Mouse (Mus musculus) megakaryocyte-erythroid progenitor cell, adult 5-6 weeks (primary cell): Measurements from ENCODE around the gene Zfp367. TPM values are rescaled to one million over a fixed set of nuclear protein-coding genes. Genes with fewer than 3 reads are reported as not detected.
A peak's percentile ranks its signal among the peaks of the same experiment; 100 is the strongest.

ENCODE experiments used
- ATAC-seq: replicated peaks from 2 replicates; pipeline ENCODE4 v1.8.0; 2016; ENCODE audit warnings: mild to moderate bottlenecking, inconsistent platforms; ENCODE audit not compliant: severe bottlenecking, poor library complexity, low FRiP score, low TSS enrichment
- total RNA-seq, 2 experiments: library from RNA; stranded (forward) in 1 of 2; stranded (reverse) in 1 of 2; fragments of 200-1000, 215-1000 nt in 1 of 2; fragments of >200 nt in 1 of 2; fragmentation: Nextera tagmentation in 1 of 2; gene quantifications; 2 replicates each; pipeline ENCODE4 v1.2.3; 2014 to 2017

Zfp367 gene
- total RNA-seq (2014; fragmentation: Nextera tagmentation): 30.2 and 40.8 TPM in 2 replicates
- total RNA-seq (2017): 55.3 and 62.6 TPM in 2 replicates

- peak; percentile 92 for ATAC-seq
These were observed at the start of gene Zfp367 for GRCm38 (mm10) chr13:64153083-64153682. Zfp367 (minus strand) TSS chr13:64153202.

GRCm38 (mm10) chr13:64200911-64201310 lies 47.9 kb upstream of the Zfp367 start:
- no peak for ATAC-seq

GRCm38 (mm10) chr13:64198310-64198709 lies 45.3 kb upstream of the Zfp367 start:
- ATAC-seq: no peak

GRCm38 (mm10) chr13:64197899-64198298 lies 44.9 kb upstream of the Zfp367 start:
- ATAC-seq: no peak

GRCm38 (mm10) chr13:64187065-64187464 lies 34.1 kb upstream of the Zfp367 start:
- ATAC-seq: 0 out of 2 replicates have a peak, but pooled peaks have one; percentile 16

- ATAC-seq: no peak
These were observed 33.5 kb upstream of the Zfp367 start for GRCm38 (mm10) chr13:64186516-64186915.

GRCm38 (mm10) chr13:64185586-64185985 lies 32.6 kb upstream of the Zfp367 start:
- no peak for ATAC-seq

GRCm38 (mm10) chr13:64185176-64185575 lies 32.2 kb upstream of the Zfp367 start:
- ATAC-seq: no peak

GRCm38 (mm10) chr13:64184361-64184760 lies 31.4 kb upstream of the Zfp367 start:
- ATAC-seq: no peak

- no peak for ATAC-seq
These were observed 30.6 kb upstream of the Zfp367 start for GRCm38 (mm10) chr13:64183583-64183982.

GRCm38 (mm10) chr13:64182091-64182490 lies 29.1 kb upstream of the Zfp367 start:
- ATAC-seq: no peak

GRCm38 (mm10) chr13:64180888-64181287 lies 27.9 kb upstream of the Zfp367 start:
- ATAC-seq: peak; percentile 67

- no peak for ATAC-seq
These were observed 27.3 kb upstream of the Zfp367 start for GRCm38 (mm10) chr13:64180300-64180699.

- no peak for ATAC-seq
These were observed 26.0 kb upstream of the Zfp367 start for GRCm38 (mm10) chr13:64178746-64179652.

GRCm38 (mm10) chr13:64178000-64178399 lies 25.0 kb upstream of the Zfp367 start:
- no peak for ATAC-seq

- no peak for ATAC-seq
These were observed 16.7 kb upstream of the Zfp367 start for GRCm38 (mm10) chr13:64169746-64170145.

- ATAC-seq: no peak
These were observed 10.2 kb upstream of the Zfp367 start for GRCm38 (mm10) chr13:64163147-64163715.

- ATAC-seq: no peak
These were observed 9.6 kb upstream of the Zfp367 start for GRCm38 (mm10) chr13:64162626-64163025.

GRCm38 (mm10) chr13:64161916-64162611 lies 9.1 kb upstream of the Zfp367 start:
- peak; percentile 20; the same call in 1 of the 2 replicates for ATAC-seq

GRCm38 (mm10) chr13:64161548-64161915 lies 8.5 kb upstream of the Zfp367 start, which contains the start of gene Habp4:
Habp4 (plus strand) TSS chr13:64161824.
- peak; percentile 100 for ATAC-seq
